Mouse (Mus musculus) cerebellum, postnatal 36 days (tissue): Measurements from ENCODE around the gene Fnip1.
A peak's percentile ranks its signal among the peaks of the same experiment; 100 is the strongest.

Experiments used
- DNase-seq, 2 experiments: peaks; one replicate each; pipeline ENCODE4 v3.0.0; 2021 to 2022; ENCODE audit warnings: mixed read lengths in 2 of 2

The Fnip1 gene

GRCm38 (mm10) chr11:54464557-54465244 is 26.7 kb downstream of the Fnip1 start:
- no peak for DNase-seq

GRCm38 (mm10) chr11:54472231-54472630 is 34.2 kb downstream of the Fnip1 start:
- no peak for DNase-seq

GRCm38 (mm10) chr11:54478414-54478813 is 40.4 kb downstream of the Fnip1 start:
- DNase-seq: no peak

- DNase-seq: no peak
Measured at GRCm38 (mm10) chr11:54486041-54486440, 48.0 kb downstream of the Fnip1 start.

GRCm38 (mm10) chr11:54491946-54492558 is 54.1 kb downstream of the Fnip1 start:
- no peak for DNase-seq

- DNase-seq: no peak
Measured at GRCm38 (mm10) chr11:54492559-54492958, 54.6 kb downstream of the Fnip1 start.

GRCm38 (mm10) chr11:54499838-54500237 is 61.8 kb downstream of the Fnip1 start:
- no peak for DNase-seq

GRCm38 (mm10) chr11:54502546-54503245 is 64.7 kb downstream of the Fnip1 start:
- DNase-seq: no peak

GRCm38 (mm10) chr11:54513584-54513983 is 75.6 kb downstream of the Fnip1 start:
- no peak for DNase-seq

GRCm38 (mm10) chr11:54521927-54522528 is 84.0 kb downstream of the Fnip1 start:
- peak; percentile 3 to 33 for DNase-seq

GRCm38 (mm10) chr11:54522529-54523430 is 84.8 kb downstream of the Fnip1 start, which contains the start of gene Rapgef6:
Gene Rapgef6, plus strand, starts transcription at chr11:54522847.
- DNase-seq: peak; percentile 97 to 98

- DNase-seq: no peak
Measured at GRCm38 (mm10) chr11:54523431-54524001, 85.5 kb downstream of the Fnip1 start.

GRCm38 (mm10) chr11:54528002-54528401 is 90.0 kb downstream of the Fnip1 start:
- DNase-seq: no peak

- no peak for DNase-seq
Measured at GRCm38 (mm10) chr11:54530391-54530790, 92.4 kb downstream of the Fnip1 start.

- DNase-seq: no peak
Measured at GRCm38 (mm10) chr11:54530916-54531315, 92.9 kb downstream of the Fnip1 start.

GRCm38 (mm10) chr11:54533834-54534233 is 95.8 kb downstream of the Fnip1 start:
- no peak for DNase-seq

GRCm38 (mm10) chr11:54534871-54535270 is 96.9 kb downstream of the Fnip1 start:
- peak; percentile 68 to 76 for DNase-seq

- no peak for DNase-seq
Measured at GRCm38 (mm10) chr11:54539031-54539430, 101.0 kb downstream of the Fnip1 start.

- no peak for DNase-seq
Measured at GRCm38 (mm10) chr11:54539486-54539885, 101.5 kb downstream of the Fnip1 start.

GRCm38 (mm10) chr11:54540328-54540727 is 102.3 kb downstream of the Fnip1 start:
- DNase-seq: no peak

- no peak for DNase-seq
Measured at GRCm38 (mm10) chr11:54542414-54542813, 104.4 kb downstream of the Fnip1 start.

- no peak for DNase-seq
Measured at GRCm38 (mm10) chr11:54554970-54555369, 117.0 kb downstream of the Fnip1 start.
